Mouse (Mus musculus) midbrain, embryonic 14.5 days (tissue): ENCODE data around the gene Spata31d1d. TPM values are rescaled to one million over a fixed set of nuclear protein-coding genes. Genes with fewer than 3 reads are reported as not detected.

Experiments used
- ATAC-seq: fragments of 200-750 bp; cut with Nextera tagmentation; 2 replicates; pipeline ENCODE4 v1.8.0; 2017; ENCODE audit warnings: moderate number of reproducible peaks, moderate library complexity; ENCODE audit not compliant: low FRiP score, low TSS enrichment
- DNase-seq: peaks from one replicate; pipeline ENCODE4 v3.0.0-alpha.2; 2015
- H3K27ac ChIP-seq: fragments of 300-500 bp; sonication (generic); replicated peaks from 2 replicates; pipeline ENCODE4 v1.5.1; 2014; ENCODE audit warnings: mild to moderate bottlenecking, low read depth, low read length, moderate library complexity
- H3K27me3 ChIP-seq: fragments of 300-500 bp; sonication (generic); 2 replicates; pipeline ENCODE4 v1.6.1; 2014; ENCODE audit warnings: low read length, control low read depth, mixed read lengths; ENCODE audit not compliant: control insufficient read depth, insufficient read depth
- H3K36me3 ChIP-seq: fragments of 300-500 bp; sonication (generic); 2 replicates; pipeline ENCODE4 v1.6.1; 2014; ENCODE audit warnings: low read length, control low read depth; ENCODE audit not compliant: control insufficient read depth, insufficient read depth
- H3K4me1 ChIP-seq: fragments of 300-500 bp; sonication (generic); 2 replicates; pipeline ENCODE4 v1.6.1; 2014; ENCODE audit warnings: mild to moderate bottlenecking, antibody characterized with exemption, low read length, control low read depth; ENCODE audit not compliant: control insufficient read depth, insufficient read depth
- H3K4me2 ChIP-seq: fragments of 300-500 bp; sonication (generic); 2 replicates; pipeline ENCODE4 v1.6.1; 2014; ENCODE audit warnings: mild to moderate bottlenecking, low read length, moderate library complexity
- H3K4me3 ChIP-seq: fragments of 300-500 bp; sonication (generic); replicated peaks from 2 replicates; pipeline ENCODE4 v1.5.1; 2014; ENCODE audit warnings: low read depth, low read length
- H3K9ac ChIP-seq: fragments of 300-500 bp; sonication (generic); replicated peaks from 2 replicates; pipeline ENCODE4 v1.6.1; 2014; ENCODE audit warnings: mild to moderate bottlenecking, low read length, moderate library complexity
- H3K9me3 ChIP-seq: fragments of 300-500 bp; sonication (generic); 2 replicates; pipeline ENCODE4 v1.6.1; 2016; ENCODE audit warnings: low read length, control low read depth, mixed read lengths; ENCODE audit not compliant: control insufficient read depth
- WGBS: fragments of 180-500 bp; shearing (Covaris S2); extraction: QIAGEN DNeasy Blood & Tissue Kit; methylation state at CpG from one replicate; pipeline ENCODE4 v1.1.7; 2014; 5-methylcytosine and 5-hydroxymethylcytosine counted together
- polyA plus RNA-seq: library from polyadenylated mRNA; unstranded; fragments of >200 nt; fragmentation: Nextera tagmentation; extraction: Ambion mirVana; gene quantifications from 2 replicates; pipeline ENCODE4 v1.2.1, GENCODE M21; 2014

Spata31d1d gene
- polyA plus RNA-seq, 1 experiment from 2014 or later, result not detected

DNA sequence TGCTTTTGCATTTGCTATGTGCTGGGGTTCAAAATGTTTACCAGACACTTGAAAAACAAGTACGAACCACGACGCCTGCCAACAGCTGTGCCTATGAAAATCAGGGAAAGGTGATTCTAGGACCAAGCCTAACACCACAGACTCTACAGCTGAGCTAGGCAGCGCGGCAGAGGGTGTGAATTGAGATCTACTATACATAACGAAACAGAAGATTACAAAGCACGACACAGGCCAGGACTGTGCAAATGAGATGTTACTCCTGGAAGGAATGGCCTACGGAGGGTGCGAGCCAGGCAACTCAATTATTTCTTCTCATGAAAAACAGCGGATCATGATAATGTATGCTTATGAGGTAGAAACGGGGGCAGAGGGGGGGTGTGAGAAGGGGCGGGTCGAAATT is 37.0 kb upstream of the Spata31d1d start:
- Histone ChIP-seq H3K4me1 (peaks cover 33% of the 10 kb centered on the region), H3K9me3 (no peaks in the 10 kb centered on the region), H3K27ac (no peak overlapping the region), H3K36me3 (peaks cover 23% of the 10 kb centered on the region), H3K4me3 (peak overlapping the region; percentile 90), H3K9ac (peak overlapping the region; percentile 74; the same call in 1 of the 2 replicates), H3K4me2 (peak overlapping the region; percentile 70), H3K27me3 (no peaks in the 10 kb centered on the region)
- DNase-seq (peak; percentile 6), ATAC-seq (no peak)
- 39% methylated on average over 13 of the region's 13 CpGs for WGBS

DNA sequence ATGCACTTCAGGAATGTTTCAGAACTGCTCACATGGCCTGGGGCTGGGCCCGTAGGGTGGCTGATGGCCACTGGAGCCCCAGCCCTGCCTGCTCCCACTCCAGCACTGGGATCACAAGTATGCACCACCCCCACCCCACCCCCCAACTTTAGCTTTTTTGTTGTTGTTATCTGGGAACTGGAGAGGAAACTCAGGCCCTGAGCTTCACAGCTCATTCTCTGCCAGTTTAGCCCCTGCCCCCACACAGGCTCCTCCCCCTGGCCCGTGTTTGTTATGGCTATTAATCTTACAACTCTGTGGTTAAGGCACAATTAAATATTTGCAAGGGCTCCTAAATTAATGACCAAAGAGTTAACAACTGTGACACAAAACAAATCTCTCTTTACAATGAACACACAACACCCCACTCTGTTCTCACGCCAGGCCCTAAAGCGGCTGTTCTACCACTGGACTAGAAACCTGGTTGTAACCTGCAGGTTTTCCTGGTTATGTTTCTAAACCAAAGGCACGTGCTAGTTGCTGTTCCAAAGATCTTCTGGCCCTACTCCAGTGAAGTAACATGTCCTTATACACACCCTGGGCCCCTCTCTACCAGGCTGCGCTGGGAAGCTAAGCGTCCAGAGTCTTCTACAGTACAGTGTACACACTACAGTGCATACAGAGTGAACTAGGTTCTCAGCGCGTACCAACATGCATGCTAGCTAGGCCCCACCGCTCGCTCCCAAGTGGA is 35.4 kb upstream of the Spata31d1d start:
- no peaks in the 10 kb centered on the region for H3K9me3 ChIP-seq
- H3K9ac ChIP-seq, result no peak overlapping the region
- H3K36me3 ChIP-seq, result peaks cover 17% of the 10 kb centered on the region
- H3K4me2 ChIP-seq, result 0 out of 2 replicates have a peak overlapping the region, but pooled peaks have one; percentile 10
- H3K27ac ChIP-seq, result no peak overlapping the region
- H3K4me3 ChIP-seq, result no peak overlapping the region
- DNase-seq (no peak), ATAC-seq (no peak)
- 86% methylated on average over 11 of the region's 11 CpGs for WGBS
- H3K27me3 ChIP-seq, result no peaks in the 10 kb centered on the region
- H3K4me1 ChIP-seq, result peaks cover 33% of the 10 kb centered on the region

DNA sequence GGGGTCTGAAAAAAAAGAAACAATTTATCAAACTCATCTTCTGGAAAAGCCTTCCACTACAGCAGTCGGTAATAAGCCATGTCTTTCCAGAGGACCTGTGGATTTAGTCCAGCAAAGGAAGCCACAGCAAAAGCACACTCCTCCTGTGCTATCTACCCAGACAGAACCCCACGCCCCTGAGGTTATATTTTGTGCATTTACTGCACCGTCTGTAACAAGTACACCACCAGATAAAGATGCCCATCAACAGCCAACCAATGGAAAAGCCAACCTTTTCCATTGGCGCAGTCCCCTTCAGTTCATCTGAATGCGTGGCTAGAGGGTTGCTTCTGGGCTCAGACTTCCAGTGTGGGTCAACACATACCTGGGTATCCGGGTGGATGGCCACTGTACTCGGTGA is 31.2 kb upstream of the Spata31d1d start:
- H3K4me2 ChIP-seq, result no peak overlapping the region
- H3K9me3 ChIP-seq, result no peaks in the 10 kb centered on the region
- peaks cover 44% of the 10 kb centered on the region for H3K36me3 ChIP-seq
- ATAC-seq, result no peak
- 92% methylated on average over 7 of the region's 7 CpGs for WGBS
- H3K27ac ChIP-seq, result no peak overlapping the region
- H3K9ac ChIP-seq, result no peak overlapping the region
- DNase-seq, result no peak
- peaks cover 12% of the 10 kb centered on the region for H3K4me1 ChIP-seq
- no peaks in the 10 kb centered on the region for H3K27me3 ChIP-seq
- H3K4me3 ChIP-seq, result no peak overlapping the region

DNA sequence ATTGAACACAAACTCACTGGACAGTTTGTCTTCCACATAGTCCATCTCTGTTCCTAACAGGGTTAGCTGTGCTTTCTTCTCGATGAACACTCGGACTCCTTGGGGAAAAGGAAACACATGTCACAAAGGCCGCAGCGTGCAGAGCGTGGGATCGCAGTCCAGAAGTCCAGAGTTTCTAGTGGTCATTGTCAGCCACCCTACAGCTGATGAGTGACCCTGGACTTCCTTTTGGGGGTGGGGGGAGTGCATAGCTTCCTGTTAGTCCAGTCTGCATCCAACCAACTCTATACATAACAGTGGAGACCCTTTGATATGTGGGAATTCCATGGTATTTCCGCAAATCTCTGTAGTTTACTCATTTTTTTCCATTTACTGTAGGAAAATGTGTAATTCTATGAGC is 25.4 kb upstream of the Spata31d1d start:
- 92% methylated on average over 7 of the region's 7 CpGs for WGBS
- ATAC-seq (no peak), DNase-seq (no peak)
- Histone ChIP-seq H3K4me3 (no peak overlapping the region), H3K36me3 (peaks cover 62% of the 10 kb centered on the region), H3K9ac (no peak overlapping the region), H3K9me3 (no peaks in the 10 kb centered on the region), H3K4me1 (no peaks in the 10 kb centered on the region), H3K4me2 (no peak overlapping the region), H3K27ac (no peak overlapping the region), H3K27me3 (no peaks in the 10 kb centered on the region)

DNA sequence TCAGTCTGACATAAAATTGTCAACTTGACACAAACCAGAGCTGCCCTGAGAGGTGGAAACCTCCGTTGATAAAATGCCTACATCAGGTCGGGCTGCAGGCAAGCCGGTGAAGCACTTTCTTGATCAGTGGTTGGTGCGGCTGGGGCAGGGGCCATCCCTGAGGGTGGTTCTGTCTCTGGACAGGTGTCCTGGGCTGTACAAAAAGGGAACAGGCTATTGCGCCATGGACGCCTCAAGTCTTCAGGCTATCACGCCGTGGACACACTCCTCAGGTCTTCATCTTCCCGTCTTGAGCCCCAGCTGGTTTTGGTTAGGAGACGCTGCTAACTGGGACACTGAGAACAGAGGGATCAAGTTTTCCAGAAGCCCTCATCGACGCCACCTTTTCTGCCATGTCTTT is 18.8 kb upstream of the Spata31d1d start:
- H3K27ac ChIP-seq, result no peak overlapping the region
- H3K4me1 ChIP-seq, result no peaks in the 10 kb centered on the region

DNA sequence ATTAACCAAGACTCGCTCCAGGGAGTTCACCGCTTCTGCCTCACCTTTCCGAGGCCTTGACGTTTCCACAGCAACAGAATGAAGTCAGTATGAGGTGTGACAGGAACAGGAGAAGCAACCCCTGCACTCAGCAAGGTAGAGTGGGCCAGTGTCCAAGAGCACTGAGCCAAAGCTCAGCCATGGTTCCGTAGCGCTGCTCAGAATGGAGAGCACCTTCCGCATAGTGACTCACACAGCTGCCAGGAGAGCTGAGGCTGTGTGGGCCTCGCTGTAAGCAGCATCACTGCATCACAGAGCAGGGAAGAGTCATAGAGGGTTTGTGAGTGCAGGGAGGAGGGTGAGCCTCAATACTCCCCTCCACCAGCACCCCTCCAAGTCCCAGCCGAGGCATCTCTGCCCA is 15.2 kb upstream of the Spata31d1d start, which contains the start of gene 1700014D04Rik:
Gene 1700014D04Rik, minus strand, starts transcription at position 42 of the 400 bp plus-strand sequence.
- H3K27ac ChIP-seq, result no peak within 1 kb of the TSS
- no peaks in the 10 kb centered on the region for H3K9me3 ChIP-seq
- H3K4me2 ChIP-seq, result no peak within 1 kb of the TSS
- H3K4me3 ChIP-seq, result no peak within 1 kb of the TSS
- H3K9ac ChIP-seq, result no peak within 1 kb of the TSS
- no peak for DNase-seq
- ATAC-seq, result no peak
- H3K36me3 ChIP-seq, result no peaks in the 10 kb centered on the region
- 78% methylated on average over 9 of the region's 9 CpGs for WGBS
- H3K4me1 ChIP-seq, result no peaks in the 10 kb centered on the region
- no peaks in the 10 kb centered on the region for H3K27me3 ChIP-seq

More for the DNA sequence above, 18.8 kb upstream of the Spata31d1d start:
- Histone ChIP-seq H3K36me3 (peaks cover 15% of the 10 kb centered on the region), H3K9ac (no peak overlapping the region), H3K9me3 (no peaks in the 10 kb centered on the region), H3K4me2 (no peak overlapping the region), H3K27me3 (no peaks in the 10 kb centered on the region), H3K4me3 (no peak overlapping the region)
- ATAC-seq (no peak), DNase-seq (no peak)
- 86% methylated on average over 12 of the region's 12 CpGs for WGBS

DNA sequence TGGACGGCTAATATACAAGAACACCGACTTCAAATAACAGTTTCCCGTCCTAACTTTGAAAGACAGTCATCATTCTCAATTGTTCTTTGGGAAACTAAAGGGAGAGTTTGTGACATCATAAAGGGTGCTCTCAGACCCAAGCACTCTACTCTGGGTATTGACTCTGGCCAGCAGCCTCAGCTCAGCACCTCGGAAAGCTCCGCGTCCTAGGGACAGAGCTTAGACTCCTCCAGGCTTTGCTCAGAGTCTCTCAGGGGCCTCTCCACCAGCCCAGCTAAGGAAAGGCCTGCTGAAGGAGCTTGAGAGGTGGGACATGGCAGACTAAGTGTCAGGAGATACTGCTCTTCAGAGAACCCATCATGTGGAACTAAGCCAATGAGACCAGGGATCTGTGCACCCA is 14.6 kb upstream of the Spata31d1d start:
- Histone ChIP-seq H3K9ac (no peak overlapping the region), H3K4me3 (no peak overlapping the region), H3K27ac (no peak overlapping the region), H3K4me2 (no peak overlapping the region), H3K36me3 (no peaks in the 10 kb centered on the region), H3K4me1 (no peaks in the 10 kb centered on the region), H3K9me3 (no peaks in the 10 kb centered on the region), H3K27me3 (no peaks in the 10 kb centered on the region)
- DNase-seq (no peak), ATAC-seq (no peak)
- 72% methylated on average over 6 of the region's 6 CpGs for WGBS

DNA sequence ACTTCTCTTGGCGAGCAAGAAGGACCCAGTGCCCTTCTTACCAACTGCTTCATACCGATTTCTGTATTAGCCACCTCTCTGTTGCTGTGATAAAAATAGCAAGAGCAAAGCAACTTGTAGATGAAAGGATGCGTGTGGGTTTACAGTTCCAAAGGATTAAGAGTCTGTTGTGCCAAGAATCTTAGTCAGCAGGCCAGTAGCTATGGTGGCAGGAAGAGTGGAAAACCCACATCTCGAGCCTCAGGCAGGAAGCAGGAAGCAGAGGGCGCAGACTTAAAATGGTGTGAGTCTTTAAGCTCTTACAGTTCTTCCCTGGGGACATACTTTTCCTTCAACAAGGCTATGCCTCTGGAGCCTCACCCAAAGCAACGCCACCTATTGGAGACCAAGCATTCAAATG is 13.9 kb upstream of the Spata31d1d start:
- DNase-seq, result no peak
- Histone ChIP-seq H3K9me3 (no peaks in the 10 kb centered on the region), H3K4me1 (no peaks in the 10 kb centered on the region), H3K9ac (no peak overlapping the region), H3K4me3 (no peak overlapping the region), H3K4me2 (no peak overlapping the region), H3K27me3 (no peaks in the 10 kb centered on the region), H3K27ac (no peak overlapping the region), H3K36me3 (no peaks in the 10 kb centered on the region)
- WGBS, result 87% methylated on average over 6 of the region's 6 CpGs
- ATAC-seq, result no peak

DNA sequence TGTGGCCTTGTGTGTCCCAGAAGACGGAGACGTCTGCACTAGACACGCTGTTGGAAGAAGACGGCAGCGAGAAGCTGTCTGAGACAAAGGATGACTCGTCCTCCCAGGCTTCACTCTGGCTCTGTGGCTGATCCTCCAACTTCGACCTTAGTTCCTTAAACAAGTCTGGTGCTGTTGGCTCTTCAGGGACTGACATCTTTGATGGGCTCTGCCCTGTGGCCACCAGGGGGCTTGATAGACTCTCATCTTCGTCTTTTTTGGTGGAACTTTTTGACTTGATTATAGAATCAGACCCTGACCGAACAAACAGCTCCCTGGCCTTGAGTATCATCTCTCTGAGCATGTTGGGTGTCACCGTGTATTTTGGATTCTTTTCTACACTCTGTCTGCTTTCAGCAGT is 10.1 kb upstream of the Spata31d1d start:
- no peaks in the 10 kb centered on the region for H3K4me1 ChIP-seq
- H3K27ac ChIP-seq, result no peak overlapping the region
- no peak overlapping the region for H3K4me2 ChIP-seq
- ATAC-seq (no peak), DNase-seq (no peak)
- H3K27me3 ChIP-seq, result no peaks in the 10 kb centered on the region
- WGBS, result 77% methylated on average over 10 of the region's 10 CpGs
- H3K9me3 ChIP-seq, result no peaks in the 10 kb centered on the region
- H3K4me3 ChIP-seq, result no peak overlapping the region
- H3K36me3 ChIP-seq, result no peaks in the 10 kb centered on the region
- no peak overlapping the region for H3K9ac ChIP-seq
